Mouse (Mus musculus) erythroblast, adult 5-6 weeks (primary cell): Measurements from ENCODE around the gene Nhsl1. TPM values are rescaled to one million over a fixed set of nuclear protein-coding genes. Genes with fewer than 3 reads are reported as not detected.

Source experiments
- total RNA-seq, 2 experiments: library from RNA; stranded (forward) in 1 of 2; stranded (reverse) in 1 of 2; fragments of 150-400 nt in 1 of 2; fragments of 200-764, 138-1000 nt in 1 of 2; gene quantifications; 2 replicates each; pipeline versions ENCODE4 v1.2.3 to v1.2.4; 2015 to 2017; ENCODE audit warnings: low replicate concordance in 2 of 2

Gene Nhsl1
- total RNA-seq, 2 experiments from 2014 or later, result not detected

Other genes starting within 250 kb of the Nhsl1 start
- gene Ect2l, start 108.1 kb upstream of the Nhsl1 start, total RNA-seq (2015; ENCODE audit: low replicate concordance), result not detected in 2 replicates
- not detected in 2 replicates for gene Ect2l, start 108.1 kb upstream of the Nhsl1 start, total RNA-seq (2017; ENCODE audit: low replicate concordance)
- 19.6 and 21.1 TPM in 2 replicates for gene Ccdc28a, start 84.0 kb upstream of the Nhsl1 start, total RNA-seq (2015; ENCODE audit: low replicate concordance)
- gene Ccdc28a, start 84.0 kb upstream of the Nhsl1 start, total RNA-seq (2017; ENCODE audit: low replicate concordance), result 8.5 and 11.6 TPM in 2 replicates
- gene Hebp2, start 227.1 kb downstream of the Nhsl1 start, total RNA-seq (2015; ENCODE audit: low replicate concordance), result not detected in 2 replicates
- not detected in 2 replicates for gene Hebp2, start 227.1 kb downstream of the Nhsl1 start, total RNA-seq (2017; ENCODE audit: low replicate concordance)